Mouse (Mus musculus) retina, adult 2 months (tissue): Measurements from ENCODE around the gene Kmt2e.
"Not testable (repeated sequence)": the region's sequence is repeated elsewhere in the genome, so short reads cannot be mapped to it uniquely, and the experiment has no call there.

Experiments
- DNase-seq: peaks from one replicate; pipeline ENCODE4 v3.0.0-alpha.2; 2012; ENCODE audit warnings: low read depth, low spot score

The Kmt2e gene

DNA sequence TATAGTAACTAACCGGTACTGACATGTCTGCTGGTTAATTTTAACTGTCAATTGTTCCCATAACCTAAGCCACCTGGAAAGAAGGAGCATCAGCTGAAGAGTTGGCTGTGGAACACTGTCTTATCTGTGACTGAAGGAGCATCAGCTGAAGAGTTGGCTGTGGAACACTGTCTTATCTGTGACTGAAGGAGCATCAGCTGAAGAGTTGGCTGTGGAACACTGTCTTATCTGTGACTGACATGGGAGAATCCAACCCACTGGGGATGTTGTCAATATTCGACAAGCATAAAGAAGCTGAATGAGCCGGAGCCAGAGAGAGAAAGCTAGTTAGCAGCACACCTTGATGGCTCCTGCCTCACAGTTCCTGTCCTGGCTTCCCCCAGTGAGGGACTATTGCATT lies 119.1 kb downstream of the Kmt2e start:
- DNase-seq, result not testable (repeated sequence)
